ENCODE assay signal across 13 mouse cellular contexts in genomic region chr5:128369111-128369510, GRCm38 (mm10).
"Had no signal": no experiment of that assay in that cellular context is flagged by ENCODE, and none has a peak within 500 bp of the region (broad histone marks: within the 10 kb centered on the region; RNA-seq: fewer than 3 reads in every experiment).

No protein-coding gene starts in this region.

- H3K27ac ChIP-seq: kidney, embryonic 15.5 days; limb, embryonic 15.5 days; liver, embryonic 12.5 days; midbrain, embryonic 10.5 days; midbrain, embryonic 15.5 days; neural tube, embryonic 12.5 days had no signal

- H3K9ac ChIP-seq: kidney, embryonic 15.5 days; limb, embryonic 15.5 days; liver, embryonic 12.5 days; lung, embryonic 14.5 days; midbrain, embryonic 15.5 days; neural tube, embryonic 12.5 days had no signal

- H3K36me3 ChIP-seq: kidney, embryonic 15.5 days; limb, embryonic 15.5 days; liver, embryonic 12.5 days; midbrain, embryonic 10.5 days; midbrain, embryonic 15.5 days; neural tube, embryonic 12.5 days had no signal

- H3K27me3 ChIP-seq: kidney, embryonic 15.5 days; limb, embryonic 15.5 days; liver, embryonic 12.5 days; midbrain, embryonic 15.5 days; neural tube, embryonic 12.5 days had no signal

- H3K4me1 ChIP-seq: kidney, embryonic 15.5 days; limb, embryonic 15.5 days; liver, embryonic 12.5 days; midbrain, embryonic 10.5 days; midbrain, embryonic 15.5 days; neural tube, embryonic 12.5 days had no signal

- DNase-seq: kidney, adult 2 months; kidney, postnatal 14 days; lung, embryonic 14.5 days; lung, postnatal 10 days; lung, postnatal 4 days; thymus, adult 2 months; thymus, postnatal 25 days had no signal

- H3K4me3 ChIP-seq: kidney, embryonic 15.5 days; limb, embryonic 15.5 days; liver, embryonic 12.5 days; midbrain, embryonic 10.5 days; midbrain, embryonic 15.5 days; neural tube, embryonic 12.5 days had no signal
